Mouse (Mus musculus) liver, embryonic 14.5 days (tissue): ENCODE measurements around the gene Tex26.

ENCODE experiments used
- CTCF ChIP-seq: IDR thresholded peaks from 2 replicates; pipeline ENCODE4 v1.5.1; 2016; ENCODE audit warnings: antibody characterized with exemption, low read depth, control low read depth
- EP300 ChIP-seq: IDR thresholded peaks from 2 replicates; pipeline ENCODE4 v1.6.1; 2016; ENCODE audit warnings: antibody characterized with exemption, low read depth

- TF ChIP-seq CTCF (peak; percentile 56), EP300 (no peak)
Observed at GRCm38 (mm10) chr5:149447733-149448132, 8.3 kb downstream of the Tex26 start.
